Mouse (Mus musculus): Measurements from ENCODE around the gene Mib2.

The Mib2 gene

GRCm38 (mm10) chr4:155624338-155625291 is 44.4 kb downstream of the Mib2 start, which contains the start of gene Cdk11b:
Cdk11b (plus strand) TSS chr4:155624854.
- in situ Hi-C loops (cut with MboI, MseI): no loop called here

DNA sequence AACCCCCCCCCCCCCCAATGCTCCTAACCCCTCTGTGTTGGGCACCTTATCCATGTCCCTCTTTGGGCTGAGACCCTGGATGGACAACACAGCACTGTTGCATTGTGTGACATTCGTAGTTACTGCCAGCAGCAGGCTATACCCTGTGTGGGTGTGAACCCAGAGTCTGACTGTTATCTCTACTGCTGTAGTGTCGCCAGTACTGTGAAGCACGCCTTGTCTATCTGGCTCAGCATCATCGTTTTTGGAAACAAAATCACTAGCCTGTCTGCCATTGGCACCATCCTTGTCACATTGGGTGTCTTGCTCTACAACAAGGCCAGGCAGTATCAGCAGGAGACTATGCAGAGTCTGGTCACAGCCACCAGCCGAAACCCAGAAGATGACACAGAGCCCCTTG is 50.7 kb downstream of the Mib2 start:
- in situ Hi-C loops (cut with MboI, MseI): no loop called here

DNA sequence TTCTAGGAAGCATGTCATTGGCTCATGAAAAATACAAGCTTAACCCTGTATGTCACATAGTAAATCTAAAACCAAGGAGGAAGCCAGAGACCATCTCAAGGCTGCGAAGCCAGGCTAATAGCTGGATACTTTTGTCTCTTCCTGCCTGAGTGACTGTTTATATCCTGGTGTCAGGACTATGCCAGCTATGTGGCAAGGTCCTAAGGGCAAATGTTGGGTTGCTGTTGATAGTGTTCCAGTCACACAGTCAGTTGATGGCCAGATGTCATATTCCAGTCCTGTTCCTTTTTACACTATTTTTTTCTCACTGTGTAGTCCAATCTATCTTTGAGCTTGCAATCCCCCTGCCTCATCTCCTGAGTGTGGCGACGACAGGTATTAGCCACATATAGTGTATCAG is 55.7 kb downstream of the Mib2 start:
- in situ Hi-C loops (cut with MboI, MseI): no loop called here

DNA sequence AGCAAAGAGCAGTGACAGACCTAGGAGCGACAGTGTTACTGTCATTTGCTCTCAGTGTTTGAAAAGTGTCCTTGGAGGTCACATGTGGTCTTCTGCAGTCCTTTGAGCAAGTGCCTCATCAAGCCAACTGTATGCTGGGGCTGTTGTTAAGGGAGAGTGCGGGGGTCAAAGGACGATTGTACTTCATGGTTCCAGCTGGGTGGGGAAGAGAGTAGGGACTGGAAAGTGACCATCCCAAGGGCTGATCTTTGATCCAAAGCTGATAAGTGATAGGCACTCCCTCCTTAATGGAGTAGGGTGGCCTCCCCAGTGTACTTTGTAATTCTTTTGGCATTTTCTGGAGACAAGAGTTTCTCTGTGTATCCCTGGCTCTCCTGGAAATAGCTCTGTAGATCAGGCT is 57.1 kb downstream of the Mib2 start:
- in situ Hi-C loops (cut with MboI, MseI): no loop called here

GRCm38 (mm10) chr4:155606825-155607224 is 62.2 kb downstream of the Mib2 start:
- in situ Hi-C loops (cut with MboI, MseI): no loop called here

DNA sequence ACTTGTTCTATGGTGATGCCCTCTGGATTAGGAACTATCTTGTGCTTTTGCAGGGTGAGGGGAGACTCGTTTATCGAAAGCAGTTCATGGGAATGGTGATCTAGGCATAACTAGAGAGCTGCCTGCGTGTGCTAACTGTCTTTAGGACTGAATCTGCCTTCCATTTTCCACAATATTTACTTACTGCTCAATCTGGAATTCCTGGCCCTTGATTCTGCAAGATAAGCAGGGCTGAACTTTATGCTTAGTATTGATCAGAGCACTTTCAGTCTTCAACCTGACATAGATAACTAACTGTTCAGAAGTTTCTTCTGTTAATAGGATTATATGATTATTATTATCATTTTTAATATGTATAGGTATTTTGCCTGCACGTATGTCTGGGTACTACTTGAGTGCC is 63.9 kb downstream of the Mib2 start:
- in situ Hi-C loops (cut with MboI, MseI): no loop called here
